Mouse (Mus musculus): ENCODE data around the gene Taf11.
A peak's percentile ranks its signal among the peaks of the same experiment; 100 is the strongest.

Taf11 gene

GRCm38 (mm10) chr17:27920676-27921075, 11.0 kb upstream of the Taf11 start:
- DNase-seq (ENCODE audit: low spot score in 2 of 2) = no peak

DNA sequence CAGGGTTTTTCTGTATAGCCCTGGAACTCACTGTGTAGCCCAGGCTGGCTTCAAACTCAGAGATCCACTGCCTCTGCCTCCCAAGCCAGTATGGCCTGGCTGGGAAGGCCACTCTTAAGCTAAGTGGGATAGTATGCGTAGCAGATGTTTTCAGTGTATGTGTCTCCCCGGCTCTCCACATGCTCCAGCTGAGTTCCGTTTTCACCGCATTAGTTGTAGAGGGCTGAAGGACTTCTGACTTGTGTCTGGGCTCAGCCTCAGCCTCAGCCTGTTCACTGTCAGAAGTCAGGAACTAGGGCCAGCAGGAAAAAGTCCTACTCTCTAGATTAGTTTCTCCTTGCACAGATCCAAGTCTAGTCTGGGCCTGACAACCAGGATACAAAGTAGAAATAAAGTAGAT, 6.7 kb upstream of the Taf11 start:
- no peak for DNase-seq (ENCODE audit: low spot score in 2 of 2)

DNA sequence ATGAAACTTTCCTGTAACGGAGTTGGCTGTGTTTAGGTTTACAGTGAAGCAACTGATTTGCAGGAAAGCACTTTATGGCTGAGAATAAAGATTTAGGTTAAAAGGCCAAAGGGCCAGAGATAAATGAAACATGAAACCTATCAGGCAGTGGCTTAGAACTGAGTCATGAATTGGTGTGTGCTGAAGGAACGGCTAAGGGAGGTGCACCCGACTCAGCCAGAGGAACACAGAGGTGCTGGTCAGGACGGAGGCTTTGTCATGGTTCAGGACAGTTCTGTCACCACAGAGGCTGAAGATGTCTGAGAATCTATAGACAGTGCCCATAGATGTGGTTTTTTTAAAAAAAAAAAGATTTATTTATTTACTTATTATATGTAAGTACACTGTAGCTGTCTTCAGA, 5.1 kb upstream of the Taf11 start:
- DNase-seq (ENCODE audit: low spot score in 2 of 2) = no peak

GRCm38 (mm10) chr17:27911371-27911770, 1.7 kb upstream of the Taf11 start:
- no peak for DNase-seq (ENCODE audit: low spot score in 2 of 2)

- DNase-seq (ENCODE audit: low spot score in 2 of 2) = peak; percentile 77 to 83
These were observed 589 bp downstream of the Taf11 start, which contains the start of gene Anks1 for GRCm38 (mm10) chr17:27908888-27909621. Gene Anks1, plus strand, starts transcription at chr17:27909306.

DNA sequence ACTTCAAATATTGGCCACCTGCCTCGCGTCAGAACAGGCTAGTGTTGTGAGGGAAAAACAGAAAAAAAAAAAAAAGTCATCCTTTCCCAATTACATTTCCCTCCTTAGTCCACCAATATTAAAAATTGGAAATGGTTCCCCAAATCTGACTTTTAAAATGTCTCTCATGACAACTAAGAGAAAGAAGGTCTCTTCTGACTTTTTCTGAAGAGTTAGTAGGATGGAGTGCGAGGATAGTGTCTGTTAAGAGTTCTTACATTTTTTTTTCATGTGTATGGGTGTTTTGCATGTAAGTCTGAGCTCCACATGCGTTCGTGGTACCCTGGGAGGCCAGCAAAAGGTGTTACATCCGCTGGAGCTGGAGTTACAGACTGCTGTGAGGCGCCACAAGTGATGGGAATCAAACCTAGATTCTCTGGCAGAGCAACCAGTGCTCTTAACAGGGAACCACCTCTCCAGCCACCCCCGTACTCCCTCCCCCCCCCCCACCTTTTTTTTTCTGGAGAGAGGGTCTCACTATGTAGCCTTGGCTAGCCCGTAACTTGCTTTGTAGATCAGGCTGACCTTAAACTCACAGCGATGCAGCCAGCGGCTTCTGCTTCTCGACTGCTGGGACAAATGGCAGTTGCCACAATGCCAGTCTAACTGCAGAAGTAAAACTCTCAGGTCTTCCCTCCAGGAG, 1.3 kb downstream of the Taf11 start:
- peak; percentile 57 to 62 for DNase-seq (ENCODE audit: low spot score in 2 of 2)

GRCm38 (mm10) chr17:27907512-27908205, 2.0 kb downstream of the Taf11 start:
- DNase-seq (ENCODE audit: low spot score in 2 of 2) = peak; percentile 71 to 83

GRCm38 (mm10) chr17:27886499-27887210, 23.0 kb downstream of the Taf11 start:
- DNase-seq (ENCODE audit: low spot score in 2 of 2) = no peak

- no peak for DNase-seq (ENCODE audit: low spot score in 2 of 2)
These were observed 25.6 kb downstream of the Taf11 start for GRCm38 (mm10) chr17:27883994-27884393.

DNA sequence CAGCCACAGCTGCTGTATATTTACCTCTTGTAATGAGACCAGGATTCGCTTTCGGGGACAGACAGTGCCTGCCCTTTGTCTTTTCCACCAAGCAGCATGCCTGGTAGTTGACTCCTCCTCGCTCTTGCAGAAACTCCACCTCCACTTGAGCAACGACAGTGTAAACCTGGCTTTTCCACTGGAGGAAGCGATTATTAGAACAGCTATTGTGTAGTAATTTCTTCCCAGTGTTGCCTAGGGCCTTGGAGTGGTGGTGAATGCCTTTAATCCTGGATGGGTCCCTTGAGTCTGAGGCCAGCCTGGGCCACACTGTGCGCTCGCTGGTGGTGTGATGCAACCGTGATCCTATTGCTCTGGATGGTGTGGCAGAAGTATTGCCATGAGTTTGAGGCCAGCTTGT, 26.5 kb downstream of the Taf11 start:
- DNase-seq (ENCODE audit: low spot score in 2 of 2) = no peak

DNA sequence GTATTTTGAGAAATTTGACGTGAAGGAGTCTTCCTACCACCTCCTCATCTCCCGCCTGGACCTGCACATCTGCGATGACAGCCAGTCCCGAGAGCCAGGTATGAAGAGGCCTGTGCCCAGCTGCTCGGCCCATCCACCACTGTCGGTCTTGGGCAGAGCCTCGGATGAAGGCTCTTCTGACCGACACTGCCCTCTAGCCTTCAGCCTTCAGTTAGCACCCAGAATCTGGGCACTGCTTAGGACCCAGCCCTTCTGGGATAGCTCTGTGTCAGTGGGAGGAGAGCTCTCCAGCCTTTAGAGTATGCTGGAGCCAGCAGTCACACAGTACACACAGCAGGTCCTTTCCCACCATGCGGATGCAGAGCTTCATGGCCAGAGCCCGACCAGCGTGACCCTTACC, 28.1 kb downstream of the Taf11 start:
- DNase-seq (ENCODE audit: low spot score in 2 of 2) = no peak

- no peak for DNase-seq (ENCODE audit: low spot score in 2 of 2)
These were observed 35.1 kb downstream of the Taf11 start for GRCm38 (mm10) chr17:27874510-27874909.

- DNase-seq (ENCODE audit: low spot score in 2 of 2) = no peak
These were observed 36.1 kb downstream of the Taf11 start for GRCm38 (mm10) chr17:27873583-27873982.

- DNase-seq (ENCODE audit: low spot score in 2 of 2) = no peak
These were observed 37.8 kb downstream of the Taf11 start for GRCm38 (mm10) chr17:27871851-27872250.

GRCm38 (mm10) chr17:27866737-27867136, 42.9 kb downstream of the Taf11 start:
- no peak for DNase-seq (ENCODE audit: low spot score in 2 of 2)

DNA sequence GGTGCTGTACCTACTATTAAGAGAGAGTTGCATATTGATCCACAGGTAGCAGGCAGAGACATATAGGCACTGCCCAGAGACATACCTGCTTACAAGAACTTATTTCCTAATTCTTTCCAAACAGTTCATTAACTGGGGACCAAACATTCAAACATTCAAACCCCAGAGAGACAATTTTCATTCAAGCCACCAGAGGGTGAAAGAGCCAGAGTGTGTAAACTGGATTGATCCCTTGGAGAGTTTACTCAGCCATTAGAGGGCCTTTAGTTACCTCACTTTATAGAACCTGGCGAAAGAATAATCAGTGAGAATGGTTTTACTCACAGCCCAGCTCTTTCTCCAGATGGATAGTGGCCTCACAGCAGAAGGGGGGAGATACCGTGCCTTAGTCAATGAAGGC, 44.2 kb downstream of the Taf11 start:
- no peak for DNase-seq (ENCODE audit: low spot score in 2 of 2)

DNA sequence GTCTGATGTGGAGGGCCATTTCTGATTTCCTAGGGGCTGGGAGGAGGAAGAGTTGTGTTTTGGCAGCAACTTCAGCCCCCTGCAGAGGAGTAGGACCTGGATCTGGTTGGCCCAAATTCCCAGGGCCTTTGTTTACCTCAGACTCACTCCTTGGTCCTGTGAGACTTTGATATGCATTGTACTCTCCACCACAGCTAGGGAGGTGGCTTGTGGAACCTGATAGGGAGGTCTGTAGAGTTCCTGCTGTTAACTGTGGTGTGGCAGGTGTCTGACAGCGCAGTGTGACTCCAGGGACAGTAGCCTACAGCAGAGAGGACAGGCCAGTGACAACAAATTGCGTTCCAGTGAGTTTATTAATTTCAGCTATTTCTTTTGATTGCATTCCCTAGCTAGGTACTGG, 50.5 kb downstream of the Taf11 start:
- DNase-seq (ENCODE audit: low spot score in 2 of 2) = no peak

DNA sequence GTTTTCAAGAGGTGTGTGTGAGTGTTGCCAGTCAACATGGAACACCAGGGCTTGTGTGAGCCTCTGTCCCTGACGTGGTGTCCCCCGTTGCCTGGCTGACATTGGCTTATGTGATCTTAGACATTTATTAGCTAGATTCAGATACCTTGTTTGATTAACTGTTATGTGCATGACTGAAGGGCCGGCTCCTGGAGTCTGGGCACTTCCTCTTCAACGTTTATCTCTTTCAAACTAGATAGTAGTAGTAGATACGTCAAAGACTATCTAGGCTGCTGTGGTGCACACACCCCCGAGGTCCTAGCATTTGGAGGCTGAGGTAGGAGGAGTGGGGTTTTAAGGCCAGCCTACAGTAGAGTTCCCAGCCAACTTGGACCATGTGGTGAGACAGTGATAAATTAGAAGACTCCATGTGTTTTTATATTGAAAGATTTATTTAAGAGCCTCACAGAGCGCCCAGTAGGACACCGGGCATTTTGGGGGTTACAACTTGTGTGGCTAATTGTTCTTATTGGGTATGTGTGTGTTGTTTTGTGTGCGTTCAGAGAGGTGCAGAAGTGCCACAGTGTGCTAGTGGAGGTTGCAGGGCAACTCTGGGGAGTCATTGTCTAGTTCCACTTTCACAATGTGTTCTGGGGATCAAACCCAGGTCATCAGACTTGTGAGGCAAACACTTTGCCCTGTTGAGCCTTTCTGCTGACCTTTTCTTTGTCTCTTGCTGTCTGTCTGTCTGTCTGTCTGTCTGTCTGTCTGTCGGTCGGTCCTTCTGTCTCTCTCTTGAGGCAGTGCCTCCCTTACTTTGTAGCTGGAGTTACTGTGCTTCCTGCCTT, 51.8 kb downstream of the Taf11 start:
- DNase-seq (ENCODE audit: low spot score in 2 of 2) = no peak

DNA sequence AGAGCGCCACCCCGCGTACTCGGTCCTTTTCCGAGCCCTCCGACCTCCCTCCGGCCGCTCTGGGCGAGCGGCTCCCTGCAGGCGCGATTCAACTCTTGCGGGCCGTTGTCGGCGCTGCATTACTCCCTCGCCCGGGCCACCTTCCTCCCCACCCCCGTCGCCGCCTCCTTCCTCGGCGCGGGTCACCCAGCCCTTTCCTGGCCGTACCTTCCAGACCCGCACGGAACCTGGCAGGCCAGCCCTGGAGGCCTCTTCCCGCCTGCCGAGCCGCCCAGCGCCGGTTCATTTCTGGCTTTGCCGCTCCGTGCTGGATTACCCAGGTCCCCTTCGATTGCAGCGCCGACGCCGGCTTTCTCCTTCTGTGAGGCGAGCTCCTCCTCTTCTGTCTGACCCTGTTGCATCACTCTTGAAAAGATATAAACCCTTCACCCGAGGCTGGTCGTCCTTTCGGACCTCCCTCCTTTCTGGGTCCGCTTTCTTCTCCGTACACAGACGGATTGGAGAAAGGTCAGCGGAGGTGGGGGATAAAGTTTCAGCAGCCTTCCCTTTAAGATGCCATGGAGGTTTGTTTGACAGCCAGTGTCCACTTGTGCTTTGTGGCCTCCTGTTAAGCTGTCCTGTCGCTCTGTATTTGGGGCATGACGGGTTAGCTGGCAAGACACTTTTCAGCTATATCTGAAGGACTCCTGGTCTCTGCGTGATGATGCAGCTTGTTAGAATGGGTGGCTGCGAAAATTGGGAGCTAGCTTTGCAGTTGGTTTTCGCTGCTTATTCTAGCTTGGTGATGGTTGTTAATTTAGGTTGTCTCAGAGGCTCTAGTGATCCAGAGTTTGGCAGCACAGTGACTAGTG, 52.6 kb downstream of the Taf11 start:
- peak; percentile 20 to 27 for DNase-seq (ENCODE audit: low spot score in 2 of 2)

- peak; percentile 57 to 68 for DNase-seq (ENCODE audit: low spot score in 2 of 2)
These were observed 53.3 kb downstream of the Taf11 start, which contains the start of gene Uhrf1bp1 for GRCm38 (mm10) chr17:27856265-27856797. Gene Uhrf1bp1, plus strand, starts transcription at chr17:27856441.
